Mouse (Mus musculus): Measurements from ENCODE around the gene Ptpn11.

DNA sequence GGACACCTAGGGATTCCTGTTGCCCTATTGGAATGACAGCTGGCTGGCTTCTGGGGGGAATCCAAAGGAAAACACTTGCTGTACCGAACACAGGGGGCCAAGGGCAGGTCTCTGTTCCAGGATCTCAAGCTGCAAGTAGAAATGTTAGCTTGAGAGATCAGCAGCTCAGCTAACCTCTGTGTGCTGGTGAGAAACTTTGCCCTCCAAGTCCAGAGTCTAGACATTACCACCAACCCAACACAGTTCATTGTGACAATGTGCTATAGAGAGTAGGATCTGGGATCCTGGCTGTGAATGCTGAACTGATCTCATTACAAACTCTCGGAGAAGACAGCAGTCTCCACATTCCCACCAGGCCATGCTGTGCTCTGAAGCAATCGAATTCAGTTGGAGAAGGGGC lies 59.4 kb downstream of the Ptpn11 start:
- TF ChIP-seq CTCF (IDR thresholded peaks at IDR 0.05; ENCODE audit: borderline replicate concordance, insufficient read depth, low read length) (no peak), POLR2A (IDR thresholded peaks at IDR 0.05; ENCODE audit: low read depth, low read length) (no peak)

All from embryonic fibroblast, embryonic 13.5 days (primary cell).